Mouse (Mus musculus) heart, postnatal 10 days (tissue): ENCODE data around the gene Gm17469. TPM values are rescaled to one million over a fixed set of nuclear protein-coding genes. Genes with fewer than 3 reads are reported as not detected.
"Not testable (repeated sequence)": the region's sequence is repeated elsewhere in the genome, so short reads cannot be mapped to it uniquely, and the experiment has no call there.

Experiments
- DNase-seq, 2 experiments: peaks; one replicate each; pipeline ENCODE4 v3.0.0; 2021
- intact Hi-C: fragments of 180-260 bp; cut with DNase I; formaldehyde crosslinking; loops from one replicate; pipeline ENCODE4 v1.15.1; 2025
- total RNA-seq, 2 experiments: library from RNA; stranded (reverse); gene quantifications; 2 replicates each; pipeline ENCODE4 v1.2.3; 2021

Gene Gm17469
- total RNA-seq: not detected

GRCm38 (mm10) chrX:124629593-124629992, at the start of gene Gm17469:
TSS of gene Gm17469 (plus strand) at chrX:124629893.
- DNase-seq, intact Hi-C loops: not testable (repeated sequence)

Other genes with a start within 250 kb of the Gm17469 start
- gene Gm17584, start 129.3 kb upstream of the Gm17469 start, total RNA-seq: not detected